Mouse (Mus musculus): ENCODE measurements around the gene Klhdc7a. TPM values are rescaled to one million over a fixed set of nuclear protein-coding genes. Genes with fewer than 3 reads are reported as not detected.

Gene Klhdc7a
- total RNA-seq, 2 experiments from 2014 or later, result 0.07 to 0.10 TPM

Small RNAs within 50 kb of the gene (microRNA-seq; reads per million reads assigned to microRNA genes)
- 0 reads per million in 2 experiments for gene Mir2139

Other genes with a start within 250 kb of the Klhdc7a start
- 1 to 10 TPM; 1.7 to 3.1 TPM for gene Pax7, start 134.5 kb downstream of the Klhdc7a start, total RNA-seq (2021)

Data from gastrocnemius, postnatal 36 days (tissue).